Mouse (Mus musculus) spleen, postnatal 0 days (tissue): ENCODE results near the gene Rrad. TPM values are rescaled to one million over a fixed set of nuclear protein-coding genes. Genes with fewer than 3 reads are reported as not detected.

Experiments
- polyA plus RNA-seq: library from polyadenylated mRNA; unstranded; fragments of >200 nt; fragmentation: Nextera tagmentation; extraction: Ambion mirVana; gene quantifications from 2 replicates; pipeline ENCODE4 v1.2.1, GENCODE M21; 2015

Rrad gene
- polyA plus RNA-seq: 1.4 and 1.9 TPM in 2 replicates

DNA sequence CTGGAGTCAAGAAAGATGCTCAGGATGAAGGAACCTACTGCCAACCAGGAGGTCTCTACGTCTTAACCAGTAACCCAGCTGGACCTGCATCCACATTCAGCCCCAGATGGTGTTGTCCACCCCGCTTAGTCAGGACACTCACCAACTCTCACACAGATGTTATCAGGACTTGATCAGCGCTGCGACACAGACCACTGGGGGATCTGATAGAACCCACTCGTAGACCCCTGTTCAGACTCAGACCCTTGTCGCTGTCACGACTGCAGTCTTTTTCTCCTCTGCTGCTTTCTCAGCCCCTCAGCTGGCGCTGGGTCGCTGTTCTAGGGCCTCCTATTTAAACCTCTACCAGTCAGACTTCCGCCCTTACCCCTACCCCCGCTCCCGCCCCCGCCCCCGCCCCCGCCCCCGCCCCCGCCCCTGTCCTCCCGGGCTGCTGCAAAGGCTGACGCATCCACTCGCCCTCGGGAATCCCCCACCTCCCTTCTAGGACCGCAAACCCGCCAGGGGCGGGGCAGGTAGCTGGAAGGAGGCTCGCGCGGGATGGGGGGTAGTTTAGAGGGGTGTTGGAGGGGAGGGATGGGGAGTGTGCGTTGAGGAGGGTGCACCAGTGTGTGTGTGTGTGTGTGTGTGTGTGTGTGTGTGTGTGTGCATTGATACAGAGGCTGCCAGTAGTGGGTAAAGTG, at the start of gene Rrad:
Gene Rrad (minus strand): TSS at position 347 of the 683 bp plus-strand sequence.

DNA sequence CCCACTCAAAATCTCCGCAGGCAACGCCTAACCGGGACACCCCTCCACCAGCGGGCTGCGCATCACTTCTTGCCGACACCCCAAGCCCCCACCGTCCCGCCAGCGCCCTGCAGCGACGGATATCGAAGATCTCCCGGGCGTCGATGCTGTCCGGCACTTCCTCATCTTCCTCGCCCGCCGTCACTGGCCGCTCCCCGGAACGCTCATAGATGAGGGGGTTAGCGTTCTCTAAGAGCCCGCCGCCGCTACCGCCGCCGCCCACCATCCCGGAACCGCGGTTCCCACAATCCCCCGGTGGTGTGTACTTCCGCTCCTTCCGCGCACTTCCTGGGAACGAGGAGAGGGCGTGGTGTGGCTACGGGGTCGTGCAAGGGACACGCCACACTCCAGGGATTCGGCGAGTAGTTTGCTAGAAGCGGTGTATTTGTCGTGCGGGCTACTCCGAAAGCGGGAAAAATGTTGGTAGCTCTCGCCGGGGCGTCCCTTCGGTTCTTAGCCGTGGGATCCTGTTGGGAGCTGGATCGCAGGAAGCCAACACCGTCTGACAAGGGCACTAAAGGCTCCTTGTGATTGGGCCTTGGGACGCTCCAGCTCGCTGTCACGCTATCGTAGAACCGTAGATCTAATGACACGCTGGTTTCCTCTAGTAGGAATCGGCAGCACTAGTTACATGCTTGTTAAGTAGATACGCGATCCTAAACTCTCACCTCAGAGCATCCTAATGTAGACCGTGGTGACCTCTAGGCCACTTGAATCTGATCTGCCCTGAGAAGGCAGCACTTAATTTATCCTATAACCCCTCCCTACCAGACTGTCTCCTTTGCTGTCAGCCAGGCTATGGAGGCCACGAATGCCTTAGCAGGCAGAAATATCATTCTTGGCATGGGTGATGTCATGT, 10.5 kb upstream of the Rrad start, which contains the start of gene Ciao2b:
Gene Ciao2b (minus strand): TSS at position 540 of the 898 bp plus-strand sequence.

DNA sequence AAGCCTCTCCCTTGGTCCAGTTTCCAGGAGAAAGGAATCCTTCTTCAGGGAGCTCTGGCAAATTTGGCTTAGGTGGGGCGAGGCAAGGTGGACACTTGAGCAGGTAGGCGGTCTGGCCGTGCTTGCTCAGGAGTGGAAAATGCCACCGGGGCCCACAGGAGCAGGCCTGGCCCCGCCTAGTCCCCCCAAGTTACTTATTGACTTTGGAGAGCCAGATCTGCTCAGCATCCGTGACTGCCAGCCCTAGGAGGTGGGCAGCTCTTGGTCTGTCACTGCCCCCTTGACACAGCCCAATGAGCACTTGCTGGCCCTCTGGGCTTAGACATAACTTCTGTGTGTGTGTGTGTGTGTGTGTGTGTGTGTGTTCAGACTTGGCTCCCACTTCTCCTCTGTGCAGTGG, 7.0 kb downstream of the Rrad start, which contains the start of gene Cdh16:
Gene Cdh16 (minus strand): TSS at position 236 of the 400 bp plus-strand sequence.

DNA sequence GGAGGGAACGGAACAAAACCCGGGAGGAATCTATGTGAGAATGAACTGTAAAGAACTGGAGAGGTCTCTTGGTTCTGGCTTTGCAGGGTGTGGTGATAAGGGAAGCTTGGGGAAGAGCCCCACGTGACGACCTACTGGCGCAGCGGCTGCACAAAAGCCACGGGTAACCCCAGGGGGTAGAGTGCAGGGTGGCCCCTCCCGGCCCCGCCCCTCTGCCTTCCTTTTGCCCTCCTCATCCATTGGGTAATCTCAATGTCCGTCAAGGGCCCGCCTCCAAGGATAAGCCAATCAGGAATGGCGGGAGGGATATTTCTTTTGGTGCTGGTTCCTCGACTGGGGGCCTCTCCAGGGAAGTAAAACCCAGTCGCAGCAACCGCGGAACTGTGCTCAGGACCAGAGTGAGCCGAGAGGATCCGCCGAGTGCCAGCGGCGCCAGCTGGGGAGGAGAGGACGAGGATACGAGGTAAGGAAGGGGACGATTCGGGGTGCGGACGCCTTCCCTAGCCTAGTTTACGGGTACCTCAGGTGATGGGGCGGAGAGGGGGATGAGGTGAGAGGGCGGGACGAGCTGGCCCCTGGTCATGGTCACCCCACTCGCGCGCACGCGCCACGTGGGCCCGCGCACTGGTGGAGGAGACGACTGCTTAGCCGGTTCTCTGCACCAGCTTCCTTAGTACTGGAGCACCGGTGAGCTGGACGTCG, 39.8 kb downstream of the Rrad start, which contains the start of gene Pdp2:
Gene Pdp2 (plus strand): TSS at position 319 of the 702 bp plus-strand sequence.

Other genes starting within 250 kb of the Rrad start
- 0.83 and 1.1 TPM in 2 replicates for gene Cmtm4, start 235.5 kb downstream of the Rrad start, polyA plus RNA-seq
- gene Dync1li2, start 188.3 kb downstream of the Rrad start, polyA plus RNA-seq: 18.4 and 21.2 TPM in 2 replicates
- gene Terb1, start 121.4 kb downstream of the Rrad start, polyA plus RNA-seq: 0.05 and 0.06 TPM in 2 replicates
- gene Nae1, start 96.7 kb downstream of the Rrad start, polyA plus RNA-seq: 40.8 and 41.6 TPM in 2 replicates
- gene Car7, start 96.6 kb downstream of the Rrad start, polyA plus RNA-seq: 1.2 and 1.7 TPM in 2 replicates
- gene Pdp2, start 39.9 kb downstream of the Rrad start, polyA plus RNA-seq: 3.0 and 3.3 TPM in 2 replicates
- gene Cdh16, start 6.9 kb downstream of the Rrad start, polyA plus RNA-seq: not detected in 2 replicates
- gene Ciao2b, start 10.6 kb upstream of the Rrad start, polyA plus RNA-seq: 40.6 TPM in 2 replicates
- gene Ces2a, start 102.7 kb upstream of the Rrad start, polyA plus RNA-seq: 0.15 TPM in 1 of 2 replicates, not detected in the other
- gene Ces2b, start 200.2 kb upstream of the Rrad start, polyA plus RNA-seq: not detected in 2 replicates
- gene Ces2c, start 215.7 kb upstream of the Rrad start, polyA plus RNA-seq: not detected in 2 replicates